Mouse (Mus musculus): ENCODE measurements around the gene Olfr376. TPM values are rescaled to one million over a fixed set of nuclear protein-coding genes. Genes with fewer than 3 reads are reported as not detected.

The Olfr376 gene
- total and polyA plus RNA-seq, 2 experiments, result not detected

DNA sequence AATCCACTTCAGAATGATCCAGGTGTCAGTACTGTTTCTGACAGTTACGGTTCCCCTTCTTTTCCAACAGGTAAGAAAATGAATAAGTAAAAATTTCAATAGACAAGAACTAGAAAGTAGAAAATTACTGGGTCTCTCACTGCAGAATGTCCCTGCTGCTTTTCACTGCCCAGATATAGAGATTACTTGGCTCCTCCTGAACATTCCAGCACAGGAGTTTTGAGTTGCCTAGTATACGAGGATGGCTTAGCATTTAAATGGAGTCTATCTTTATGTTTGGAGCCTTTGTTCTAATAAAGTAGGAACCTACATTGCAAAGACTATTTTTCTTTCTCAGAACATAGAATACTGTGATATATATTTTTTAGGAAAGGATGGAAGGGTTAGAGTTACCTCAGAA is 37.7 kb upstream of the Olfr376 start:
- no peak overlapping the region for H3K4me3 ChIP-seq (ENCODE audit: insufficient read depth, low read depth, low read length)
- H3K79me2 ChIP-seq (ENCODE audit: control insufficient read depth, insufficient read depth, low read length), result 0 out of 2 replicates have a peak, but pooled peaks cover 3% of the 10 kb centered on the region
- WGBS, result 95% methylated on average over 2 of the region's 2 CpGs
- H3K36me3 ChIP-seq (ENCODE audit: control insufficient read depth, insufficient read depth, low read length), result no peaks in the 10 kb centered on the region
- no peaks in the 10 kb centered on the region for H3K4me1 ChIP-seq (ENCODE audit: control insufficient read depth, insufficient read depth, low read length)
- H3K9ac ChIP-seq (ENCODE audit: low read depth, low read length), result no peak overlapping the region
- H3K27ac ChIP-seq (replicated peaks; ENCODE audit: insufficient read depth, low read depth, low read length), result no peak overlapping the region
- no peak for DNase-seq (ENCODE audit: extremely low read depth, low read depth, low spot score)
- no peak for TF ChIP-seq POLR2A (IDR thresholded peaks at IDR 0.05; ENCODE audit: extremely low read depth, insufficient read depth, low read length)
- no peak for TF ChIP-seq CTCF (IDR thresholded peaks at IDR 0.05; ENCODE audit: low read depth, low read length)
- H3K27me3 ChIP-seq (ENCODE audit: control insufficient read depth, insufficient read depth, low read length), result no peaks in the 10 kb centered on the region

DNA sequence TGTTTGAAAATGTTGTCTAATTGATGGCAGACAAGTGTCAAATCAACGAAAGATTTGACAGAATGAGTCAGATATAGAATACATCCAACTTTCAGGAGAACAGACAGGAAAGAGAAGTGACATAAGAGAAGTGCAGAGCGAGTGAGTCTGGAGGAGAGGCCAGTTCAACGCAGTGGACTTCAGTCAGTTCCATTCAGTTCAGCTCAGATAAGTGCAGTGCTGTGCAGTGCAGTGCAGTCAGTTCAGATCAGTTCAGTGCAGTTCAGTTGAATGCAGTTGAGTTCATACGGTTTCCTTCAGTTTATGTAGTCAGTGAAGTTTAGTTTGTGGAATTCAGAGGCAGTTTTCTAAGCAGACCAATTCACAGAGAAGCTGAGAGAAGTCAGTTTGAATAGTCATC is 34.1 kb upstream of the Olfr376 start:
- no peaks in the 10 kb centered on the region for H3K36me3 ChIP-seq (ENCODE audit: control insufficient read depth, insufficient read depth, low read length)
- no peak overlapping the region for H3K4me3 ChIP-seq (ENCODE audit: insufficient read depth, low read depth, low read length)
- H3K27me3 ChIP-seq (ENCODE audit: control insufficient read depth, insufficient read depth, low read length), result no peaks in the 10 kb centered on the region
- no peak for TF ChIP-seq CTCF (IDR thresholded peaks at IDR 0.05; ENCODE audit: low read depth, low read length)
- no peak for TF ChIP-seq POLR2A (IDR thresholded peaks at IDR 0.05; ENCODE audit: extremely low read depth, insufficient read depth, low read length)
- no peaks in the 10 kb centered on the region for H3K79me2 ChIP-seq (ENCODE audit: control insufficient read depth, insufficient read depth, low read length)
- no peak overlapping the region for H3K27ac ChIP-seq (replicated peaks; ENCODE audit: insufficient read depth, low read depth, low read length)
- no peak for DNase-seq (ENCODE audit: extremely low read depth, low read depth, low spot score)
- H3K4me1 ChIP-seq (ENCODE audit: control insufficient read depth, insufficient read depth, low read length), result no peaks in the 10 kb centered on the region
- H3K9ac ChIP-seq (ENCODE audit: low read depth, low read length), result no peak overlapping the region
- 83% methylated on average over 4 of the region's 4 CpGs for WGBS

DNA sequence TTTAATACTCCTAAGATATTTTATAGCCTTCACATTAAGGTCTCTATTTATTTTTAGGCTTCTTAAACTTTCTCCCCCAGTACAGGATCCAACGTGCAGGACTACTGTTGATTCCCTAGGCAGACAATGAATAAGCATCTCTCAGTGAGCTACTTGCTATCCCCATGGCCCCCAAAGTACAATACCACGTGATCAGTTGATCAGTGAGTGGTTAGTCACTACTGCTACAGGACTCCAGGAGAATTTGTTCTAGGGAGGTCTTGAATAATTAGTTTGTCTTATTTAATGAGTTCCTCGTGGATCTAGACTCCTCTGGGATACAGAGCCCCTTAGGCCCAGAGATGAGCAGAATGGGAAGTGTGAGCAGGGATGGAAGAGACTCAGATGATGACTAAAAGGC is 20.6 kb upstream of the Olfr376 start, which contains the start of gene Olfr20:
Gene Olfr20 (plus strand): TSS at position 301 of the 400 bp plus-strand sequence.
- no peak for DNase-seq (ENCODE audit: extremely low read depth, low read depth, low spot score)
- H3K27ac ChIP-seq (replicated peaks; ENCODE audit: insufficient read depth, low read depth, low read length), result no peak within 1 kb of the TSS
- no peaks in the 10 kb centered on the region for H3K4me1 ChIP-seq (ENCODE audit: control insufficient read depth, insufficient read depth, low read length)
- H3K27me3 ChIP-seq (ENCODE audit: control insufficient read depth, insufficient read depth, low read length), result no peaks in the 10 kb centered on the region
- no peak within 1 kb of the TSS for H3K4me3 ChIP-seq (ENCODE audit: insufficient read depth, low read depth, low read length)
- no peak for TF ChIP-seq POLR2A (IDR thresholded peaks at IDR 0.05; ENCODE audit: extremely low read depth, insufficient read depth, low read length)
- no peak for TF ChIP-seq CTCF (IDR thresholded peaks at IDR 0.05; ENCODE audit: low read depth, low read length)
- H3K79me2 ChIP-seq (ENCODE audit: control insufficient read depth, insufficient read depth, low read length), result no peaks in the 10 kb centered on the region
- 64% methylated on average over 3 of the region's 3 CpGs for WGBS
- H3K36me3 ChIP-seq (ENCODE audit: control insufficient read depth, insufficient read depth, low read length), result peaks cover 6% of the 10 kb centered on the region
- H3K9ac ChIP-seq (ENCODE audit: low read depth, low read length), result no peak within 1 kb of the TSS

DNA sequence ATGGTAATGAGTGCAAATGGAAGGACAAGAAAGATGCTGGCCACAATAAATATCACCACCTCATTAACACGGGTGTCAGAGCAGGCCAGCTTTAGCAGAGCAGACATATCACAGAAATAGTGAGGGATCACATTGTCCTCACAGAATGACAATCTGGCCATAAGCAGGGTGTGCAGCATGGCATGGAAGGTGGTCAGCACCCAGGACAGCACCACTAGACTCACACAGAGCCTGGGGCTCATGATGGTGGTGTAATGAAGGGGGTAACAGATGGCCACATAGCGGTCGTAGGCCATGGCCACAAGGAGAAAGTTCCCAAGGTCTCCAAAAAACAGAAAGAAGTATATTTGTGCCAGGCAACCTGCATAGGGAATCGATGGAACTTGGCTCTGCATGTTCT is 24.3 kb downstream of the Olfr376 start:
- Histone ChIP-seq H3K4me3 (ENCODE audit: insufficient read depth, low read depth, low read length) (no peak overlapping the region), H3K9ac (ENCODE audit: low read depth, low read length) (no peak overlapping the region), H3K79me2 (ENCODE audit: control insufficient read depth, insufficient read depth, low read length) (no peaks in the 10 kb centered on the region), H3K36me3 (ENCODE audit: control insufficient read depth, insufficient read depth, low read length) (no peaks in the 10 kb centered on the region), H3K27me3 (ENCODE audit: control insufficient read depth, insufficient read depth, low read length) (no peaks in the 10 kb centered on the region), H3K27ac (replicated peaks; ENCODE audit: insufficient read depth, low read depth, low read length) (no peak overlapping the region), H3K4me1 (ENCODE audit: control insufficient read depth, insufficient read depth, low read length) (no peaks in the 10 kb centered on the region)
- 63% methylated on average over 4 of the region's 4 CpGs for WGBS
- no peak for DNase-seq (ENCODE audit: extremely low read depth, low read depth, low spot score)
- TF ChIP-seq CTCF (IDR thresholded peaks at IDR 0.05; ENCODE audit: low read depth, low read length) (no peak), POLR2A (IDR thresholded peaks at IDR 0.05; ENCODE audit: extremely low read depth, insufficient read depth, low read length) (no peak)

DNA sequence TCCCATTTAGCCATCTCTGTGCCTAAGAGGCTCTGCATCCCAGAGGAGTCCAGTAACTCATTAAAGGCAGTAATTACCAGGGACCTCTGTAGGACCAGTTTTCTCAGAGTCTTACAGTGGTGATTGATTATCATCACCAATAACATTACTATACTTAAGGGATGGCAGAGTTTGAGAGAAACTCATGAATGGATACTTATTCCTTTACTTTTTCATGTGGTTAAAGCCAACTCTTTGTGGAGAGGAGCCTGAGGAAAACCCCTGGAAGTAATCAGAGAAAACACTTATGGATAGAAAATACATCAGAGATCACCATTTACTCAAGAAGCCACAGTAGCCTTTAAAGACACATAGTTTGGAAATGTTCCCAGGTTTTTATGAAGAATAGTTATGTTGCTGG is 28.5 kb downstream of the Olfr376 start, which contains the start of gene Olfr1:
Gene Olfr1 (minus strand): TSS at position 101 of the 400 bp plus-strand sequence.
- no peaks in the 10 kb centered on the region for H3K36me3 ChIP-seq (ENCODE audit: control insufficient read depth, insufficient read depth, low read length)
- TF ChIP-seq CTCF (IDR thresholded peaks at IDR 0.05; ENCODE audit: low read depth, low read length), result no peak
- no peak for TF ChIP-seq POLR2A (IDR thresholded peaks at IDR 0.05; ENCODE audit: extremely low read depth, insufficient read depth, low read length)
- no peaks in the 10 kb centered on the region for H3K4me1 ChIP-seq (ENCODE audit: control insufficient read depth, insufficient read depth, low read length)
- no peaks in the 10 kb centered on the region for H3K79me2 ChIP-seq (ENCODE audit: control insufficient read depth, insufficient read depth, low read length)
- H3K9ac ChIP-seq (ENCODE audit: low read depth, low read length), result no peak within 1 kb of the TSS
- no peaks in the 10 kb centered on the region for H3K27me3 ChIP-seq (ENCODE audit: control insufficient read depth, insufficient read depth, low read length)
- no peak for DNase-seq (ENCODE audit: extremely low read depth, low read depth, low spot score)
- H3K27ac ChIP-seq (replicated peaks; ENCODE audit: insufficient read depth, low read depth, low read length), result no peak within 1 kb of the TSS
- no peak within 1 kb of the TSS for H3K4me3 ChIP-seq (ENCODE audit: insufficient read depth, low read depth, low read length)

Other genes with a start within 250 kb of the Olfr376 start
- gene Haspin, start 233.0 kb upstream of the Olfr376 start, total RNA-seq (2014; rRNA removed), result 0.55 and 0.60 TPM in 2 replicates
- gene Haspin, start 233.0 kb upstream of the Olfr376 start, polyA plus RNA-seq (2012; rRNA removed), result 0.12 and 0.26 TPM in 2 replicates
- gene P2rx5, start 210.8 kb upstream of the Olfr376 start, total RNA-seq (2014; rRNA removed), result 0.09 TPM in 1 of 2 replicates, not detected in the other
- gene P2rx5, start 210.8 kb upstream of the Olfr376 start, polyA plus RNA-seq (2012; rRNA removed), result 0.06 TPM in 1 of 2 replicates, not detected in the other
- gene Emc6, start 194.2 kb upstream of the Olfr376 start, total RNA-seq (2014; rRNA removed), result 80.9 and 90.9 TPM in 2 replicates
- gene Emc6, start 194.2 kb upstream of the Olfr376 start, polyA plus RNA-seq (2012; rRNA removed), result 63.8 and 74.6 TPM in 2 replicates
- 11.5 and 13.2 TPM in 2 replicates for gene Tax1bp3, start 194.2 kb upstream of the Olfr376 start, total RNA-seq (2014; rRNA removed)
- gene Tax1bp3, start 194.2 kb upstream of the Olfr376 start, polyA plus RNA-seq (2012; rRNA removed), result 16.6 and 19.4 TPM in 2 replicates
- 11.5 and 15.6 TPM in 2 replicates for gene Ctns, start 172.2 kb upstream of the Olfr376 start, total RNA-seq (2014; rRNA removed)
- 13.1 and 16.6 TPM in 2 replicates for gene Ctns, start 172.2 kb upstream of the Olfr376 start, polyA plus RNA-seq (2012; rRNA removed)
- gene Shpk, start 171.8 kb upstream of the Olfr376 start, total RNA-seq (2014; rRNA removed), result 38.3 and 38.6 TPM in 2 replicates
- gene Shpk, start 171.8 kb upstream of the Olfr376 start, polyA plus RNA-seq (2012; rRNA removed), result 43.5 and 44.5 TPM in 2 replicates
- gene Trpv1, start 137.0 kb upstream of the Olfr376 start, total RNA-seq (2014; rRNA removed), result 0.18 and 0.20 TPM in 2 replicates
- gene Trpv1, start 137.0 kb upstream of the Olfr376 start, polyA plus RNA-seq (2012; rRNA removed), result 0.06 and 0.28 TPM in 2 replicates
- under 0.01 TPM in 2 replicates for gene Trpv3, start 103.9 kb upstream of the Olfr376 start, total RNA-seq (2014; rRNA removed)
- 0.01 TPM in 2 replicates for gene Trpv3, start 103.9 kb upstream of the Olfr376 start, polyA plus RNA-seq (2012; rRNA removed)
- gene Aspa, start 41.6 kb upstream of the Olfr376 start, total RNA-seq (2014; rRNA removed), result 32.8 and 40.2 TPM in 2 replicates
- 3.2 and 4.2 TPM in 2 replicates for gene Aspa, start 41.6 kb upstream of the Olfr376 start, polyA plus RNA-seq (2012; rRNA removed)
- 0.18 and 0.27 TPM in 2 replicates for gene Gm49340, start 41.5 kb upstream of the Olfr376 start, total RNA-seq (2014; rRNA removed)
- gene Gm49340, start 41.5 kb upstream of the Olfr376 start, polyA plus RNA-seq (2012; rRNA removed), result 0.23 TPM in 1 of 2 replicates, not detected in the other
- 5.1 and 5.9 TPM in 2 replicates for gene Spata22, start 41.5 kb upstream of the Olfr376 start, total RNA-seq (2014; rRNA removed)
- 0.73 and 0.94 TPM in 2 replicates for gene Spata22, start 41.5 kb upstream of the Olfr376 start, polyA plus RNA-seq (2012; rRNA removed)
- 0.13 TPM in 1 of 2 replicates, not detected in the other for gene Olfr20, start 20.5 kb upstream of the Olfr376 start, total RNA-seq (2014; rRNA removed)
- 1.0 and 1.8 TPM in 2 replicates for gene Olfr20, start 20.5 kb upstream of the Olfr376 start, polyA plus RNA-seq (2012; rRNA removed)
- not detected in 2 replicates for gene Olfr1, start 28.4 kb downstream of the Olfr376 start, total RNA-seq (2014; rRNA removed)
- gene Olfr1, start 28.4 kb downstream of the Olfr376 start, polyA plus RNA-seq (2012; rRNA removed), result not detected in 2 replicates
- gene Olfr378, start 57.2 kb downstream of the Olfr376 start, total RNA-seq (2014; rRNA removed), result not detected in 2 replicates
- gene Olfr378, start 57.2 kb downstream of the Olfr376 start, polyA plus RNA-seq (2012; rRNA removed), result not detected in 2 replicates
- not detected in 2 replicates for gene Olfr380, start 86.3 kb downstream of the Olfr376 start, total RNA-seq (2014; rRNA removed)
- gene Olfr380, start 86.3 kb downstream of the Olfr376 start, polyA plus RNA-seq (2012; rRNA removed), result not detected in 2 replicates
- not detected in 2 replicates for gene Olfr381, start 120.4 kb downstream of the Olfr376 start, total RNA-seq (2014; rRNA removed)
- gene Olfr381, start 120.4 kb downstream of the Olfr376 start, polyA plus RNA-seq (2012; rRNA removed), result not detected in 2 replicates
- gene Olfr382, start 146.0 kb downstream of the Olfr376 start, total RNA-seq (2014; rRNA removed), result not detected in 2 replicates
- not detected in 2 replicates for gene Olfr382, start 146.0 kb downstream of the Olfr376 start, polyA plus RNA-seq (2012; rRNA removed)
- gene Olfr385, start 221.8 kb downstream of the Olfr376 start, total RNA-seq (2014; rRNA removed), result not detected in 2 replicates
- not detected in 2 replicates for gene Olfr385, start 221.8 kb downstream of the Olfr376 start, polyA plus RNA-seq (2012; rRNA removed)
- not detected in 2 replicates for gene Olfr384, start 227.3 kb downstream of the Olfr376 start, total RNA-seq (2014; rRNA removed)
- not detected in 2 replicates for gene Olfr384, start 227.3 kb downstream of the Olfr376 start, polyA plus RNA-seq (2012; rRNA removed)

Data from liver, adult 2 months (tissue).